Comparison of ENCODE assay signal across 12 mouse cellular contexts in the genomic region with DNA sequence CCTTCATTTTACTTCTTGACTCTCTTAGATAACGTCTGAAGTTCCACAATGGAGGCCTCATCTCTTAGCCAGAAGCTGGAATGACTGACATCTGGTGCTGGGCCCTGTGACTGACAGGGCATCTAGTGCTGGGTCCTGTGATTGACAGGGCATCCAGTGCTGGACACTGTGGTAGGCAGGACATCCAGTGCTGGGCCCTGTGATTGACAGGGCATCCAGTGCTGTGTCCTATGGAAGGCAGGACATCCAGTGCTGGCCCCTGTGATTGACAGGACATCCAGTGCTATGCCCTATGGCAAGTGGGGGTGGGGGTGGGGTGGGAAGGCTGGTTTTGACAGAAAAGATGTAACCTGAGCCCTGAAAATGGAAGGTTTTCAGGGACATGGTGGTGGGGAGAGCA. TPM values are rescaled to one million over a fixed set of nuclear protein-coding genes. Genes with fewer than 3 reads are reported as not detected.
DNase-seq lines count a peak whose midpoint lies in the region; ATAC-seq and TF ChIP-seq lines count a peak whose summit lies in the region.
"Had no signal": no experiment of that assay in that cellular context is flagged by ENCODE, and none has a peak within 500 bp of the region (broad histone marks: within the 10 kb centered on the region; RNA-seq: fewer than 3 reads in every experiment).

No protein-coding gene starts in this region.

- no peaks in the 10 kb centered on the region for H3K36me3 ChIP-seq in heart, embryonic 12.5 days
- H3K36me3 ChIP-seq in liver, embryonic 11.5 days (ENCODE audit: control insufficient read depth, insufficient read depth, low read length) = no peaks in the 10 kb centered on the region
- no peaks in the 10 kb centered on the region for H3K36me3 ChIP-seq in hindbrain, embryonic 12.5 days
- no peaks in the 10 kb centered on the region; the same call in 1 of the 2 replicates for H3K36me3 ChIP-seq in liver, embryonic 14.5 days (replicated peaks; ENCODE audit: control insufficient read depth, insufficient read depth, low read depth)
- H3K36me3 ChIP-seq: intestine, embryonic 15.5 days had no signal

- H3K27ac ChIP-seq in heart, embryonic 12.5 days (ENCODE audit: poor library complexity, severe bottlenecking) = no peak overlapping the region
- no peak overlapping the region for H3K27ac ChIP-seq in liver, embryonic 11.5 days (ENCODE audit: low read depth, low read length)
- H3K27ac ChIP-seq in hindbrain, embryonic 12.5 days = no peak overlapping the region
- H3K27ac ChIP-seq in liver, embryonic 14.5 days = peak overlapping the region; percentile 25
- H3K27ac ChIP-seq: intestine, embryonic 15.5 days had no signal

- H3K27me3 ChIP-seq in heart, embryonic 12.5 days (replicated peaks) = peaks cover 21% of the 10 kb centered on the region; the same call in 1 of the 2 replicates
- H3K27me3 ChIP-seq in liver, embryonic 11.5 days (replicated peaks; ENCODE audit: control insufficient read depth, insufficient read depth, low read length) = no peaks in the 10 kb centered on the region
- H3K27me3 ChIP-seq in hindbrain, embryonic 12.5 days = no peaks in the 10 kb centered on the region
- H3K27me3 ChIP-seq in liver, embryonic 14.5 days (ENCODE audit: control insufficient read depth, insufficient read depth, low read length) = no peaks in the 10 kb centered on the region
- H3K27me3 ChIP-seq: intestine, embryonic 15.5 days had no signal

- TF ChIP-seq EP300 in liver, embryonic 14.5 days (IDR thresholded peaks at IDR 0.05; ENCODE audit: low read depth) = no peak

- H3K9me3 ChIP-seq in heart, embryonic 12.5 days (replicated peaks) = no peaks in the 10 kb centered on the region
- H3K9me3 ChIP-seq in liver, embryonic 11.5 days (ENCODE audit: control insufficient read depth, low read length) = no peaks in the 10 kb centered on the region
- no peaks in the 10 kb centered on the region for H3K9me3 ChIP-seq in hindbrain, embryonic 12.5 days (replicated peaks)
- H3K9me3 ChIP-seq in liver, embryonic 14.5 days (ENCODE audit: control insufficient read depth, low read length) = no peaks in the 10 kb centered on the region
- H3K9me3 ChIP-seq: intestine, embryonic 15.5 days had no signal

- no peak for TF ChIP-seq CTCF in liver, embryonic 14.5 days (IDR thresholded peaks at IDR 0.05; ENCODE audit: low read depth)

- H3K4me3 ChIP-seq in heart, embryonic 12.5 days = no peak overlapping the region
- no peak overlapping the region for H3K4me3 ChIP-seq in liver, embryonic 11.5 days (ENCODE audit: low read depth, low read length)
- no peak overlapping the region for H3K4me3 ChIP-seq in hindbrain, embryonic 12.5 days
- H3K4me3 ChIP-seq in liver, embryonic 14.5 days (ENCODE audit: insufficient read depth in 1 of 2, low read depth in 2 of 2, low read length in 2 of 2) = no peak overlapping the region
- H3K4me3 ChIP-seq: intestine, embryonic 15.5 days had no signal

- DNase-seq in heart, adult 11 months = peak; percentile 89
- DNase-seq in liver, embryonic 11.5 days (ENCODE audit: low spot score) = no peak
- DNase-seq in liver = no peak
- DNase-seq in liver, embryonic 14.5 days (ENCODE audit: low read depth in 3 of 3, low spot score in 3 of 3) = no peak
- DNase-seq in urinary bladder, adult 2 months (ENCODE audit: low spot score) = no peak
- DNase-seq in right cerebral cortex, postnatal 25 days = no peak
- DNase-seq: cerebellum, adult 18-20 months; gastrocnemius, postnatal 25 days; lung, postnatal 14 days had no signal

- H3K4me1 ChIP-seq in heart, embryonic 12.5 days (replicated peaks) = peaks cover 30% of the 10 kb centered on the region
- H3K4me1 ChIP-seq in liver, embryonic 11.5 days (replicated peaks; ENCODE audit: control insufficient read depth, insufficient read depth, low read length) = peaks cover 28% of the 10 kb centered on the region
- H3K4me1 ChIP-seq in hindbrain, embryonic 12.5 days = peaks cover 18% of the 10 kb centered on the region
- H3K4me1 ChIP-seq in liver, embryonic 14.5 days (replicated peaks; ENCODE audit: control insufficient read depth in 2 of 2, insufficient read depth in 2 of 2, low read length in 1 of 2) = peaks cover 33 to 51% of the 10 kb centered on the region in 2 experiments
- H3K4me1 ChIP-seq: intestine, embryonic 15.5 days had no signal

- 72% methylated on average over 1 of the region's 1 CpGs for WGBS in heart, embryonic 12.5 days
- WGBS in liver, embryonic 11.5 days = 58% methylated on average over 1 of the region's 1 CpGs
- 75% methylated on average over 1 of the region's 1 CpGs for WGBS in hindbrain, embryonic 12.5 days
- WGBS in liver, embryonic 14.5 days (ENCODE audit: insufficient replicate concordance) = 45% methylated on average over 1 of the region's 1 CpGs

- ATAC-seq in heart, embryonic 12.5 days (ENCODE audit: insufficient number of reproducible peaks, low FRiP score) = no peak
- 0 out of 2 replicates have a peak, but pooled peaks have one; percentile 33 for ATAC-seq in liver, embryonic 11.5 days (replicated peaks; ENCODE audit: low FRiP score)
- peak; percentile 29; the same call in 1 of the 2 replicates for ATAC-seq in hindbrain, embryonic 12.5 days (ENCODE audit: low FRiP score)
- ATAC-seq in liver, embryonic 14.5 days (ENCODE audit: insufficient read depth) = peak; percentile 31; the same call in 1 of the 2 replicates
- ATAC-seq: intestine, embryonic 15.5 days had no signal

- no peak overlapping the region for H3K4me2 ChIP-seq in heart, embryonic 12.5 days
- no peak overlapping the region for H3K4me2 ChIP-seq in liver, embryonic 11.5 days
- H3K4me2 ChIP-seq in hindbrain, embryonic 12.5 days (replicated peaks) = no peak overlapping the region
- no peak overlapping the region for H3K4me2 ChIP-seq in liver, embryonic 14.5 days (ENCODE audit: low read depth)
- H3K4me2 ChIP-seq: intestine, embryonic 15.5 days had no signal

- H3K9ac ChIP-seq in heart, embryonic 12.5 days = no peak overlapping the region
- H3K9ac ChIP-seq in liver, embryonic 11.5 days (ENCODE audit: low read depth, low read length) = no peak overlapping the region
- H3K9ac ChIP-seq in hindbrain, embryonic 12.5 days = no peak overlapping the region
- no peak overlapping the region; the same call in 1 of the 2 replicates for H3K9ac ChIP-seq in liver, embryonic 14.5 days (replicated peaks)
- H3K9ac ChIP-seq: intestine, embryonic 15.5 days had no signal

RNA-seq across cellular contexts. Expression of gene Lmo2, which starts 52.1 kb away (rescaled TPM):
- polyA plus RNA-seq in heart, embryonic 12.5 days (2016; fragmentation: Nextera tagmentation; extraction: Ambion mirVana) = 22.3 and 24.9 TPM in 2 replicates
- polyA plus RNA-seq in liver, embryonic 11.5 days (2014; fragmentation: Nextera tagmentation; extraction: Ambion mirVana) = 185 and 191 TPM in 2 replicates
- 25.6 and 27.2 TPM in 2 replicates for polyA plus RNA-seq in hindbrain, embryonic 12.5 days (2016; fragmentation: Nextera tagmentation; extraction: Ambion mirVana)
- 108 and 152 TPM in 2 replicates for polyA plus RNA-seq in liver, embryonic 14.5 days (2012; rRNA removed)
- 143 and 165 TPM in 2 replicates for polyA plus RNA-seq in liver, embryonic 14.5 days (2014; fragmentation: Nextera tagmentation; extraction: Ambion mirVana)
- polyA plus RNA-seq in urinary bladder, adult 2 months (2012; rRNA removed) = 36.3 and 37.0 TPM in 2 replicates
